Mouse (Mus musculus) midbrain, embryonic 14.5 days (tissue): ENCODE data around the gene Pdzd7. TPM values are rescaled to one million over a fixed set of nuclear protein-coding genes. Genes with fewer than 3 reads are reported as not detected.
"Not testable (repeated sequence)": the region's sequence is repeated elsewhere in the genome, so short reads cannot be mapped to it uniquely, and the experiment has no call there.

ENCODE experiments used
- ATAC-seq: fragments of 200-750 bp; cut with Nextera tagmentation; 2 replicates; pipeline ENCODE4 v1.8.0; 2017; ENCODE audit warnings: moderate number of reproducible peaks, moderate library complexity; ENCODE audit not compliant: low FRiP score, low TSS enrichment
- DNase-seq: peaks from one replicate; pipeline ENCODE4 v3.0.0-alpha.2; 2015
- H3K27ac ChIP-seq: fragments of 300-500 bp; sonication (generic); replicated peaks from 2 replicates; pipeline ENCODE4 v1.5.1; 2014; ENCODE audit warnings: mild to moderate bottlenecking, low read depth, low read length, moderate library complexity
- H3K27me3 ChIP-seq: fragments of 300-500 bp; sonication (generic); 2 replicates; pipeline ENCODE4 v1.6.1; 2014; ENCODE audit warnings: low read length, control low read depth, mixed read lengths; ENCODE audit not compliant: control insufficient read depth, insufficient read depth
- H3K36me3 ChIP-seq: fragments of 300-500 bp; sonication (generic); 2 replicates; pipeline ENCODE4 v1.6.1; 2014; ENCODE audit warnings: low read length, control low read depth; ENCODE audit not compliant: control insufficient read depth, insufficient read depth
- H3K4me1 ChIP-seq: fragments of 300-500 bp; sonication (generic); 2 replicates; pipeline ENCODE4 v1.6.1; 2014; ENCODE audit warnings: mild to moderate bottlenecking, antibody characterized with exemption, low read length, control low read depth; ENCODE audit not compliant: control insufficient read depth, insufficient read depth
- H3K4me2 ChIP-seq: fragments of 300-500 bp; sonication (generic); 2 replicates; pipeline ENCODE4 v1.6.1; 2014; ENCODE audit warnings: mild to moderate bottlenecking, low read length, moderate library complexity
- H3K4me3 ChIP-seq: fragments of 300-500 bp; sonication (generic); replicated peaks from 2 replicates; pipeline ENCODE4 v1.5.1; 2014; ENCODE audit warnings: low read depth, low read length
- H3K9ac ChIP-seq: fragments of 300-500 bp; sonication (generic); replicated peaks from 2 replicates; pipeline ENCODE4 v1.6.1; 2014; ENCODE audit warnings: mild to moderate bottlenecking, low read length, moderate library complexity
- H3K9me3 ChIP-seq: fragments of 300-500 bp; sonication (generic); 2 replicates; pipeline ENCODE4 v1.6.1; 2016; ENCODE audit warnings: low read length, control low read depth, mixed read lengths; ENCODE audit not compliant: control insufficient read depth
- WGBS: fragments of 180-500 bp; shearing (Covaris S2); extraction: QIAGEN DNeasy Blood & Tissue Kit; methylation state at CpG from one replicate; pipeline ENCODE4 v1.1.7; 2014; 5-methylcytosine and 5-hydroxymethylcytosine counted together
- polyA plus RNA-seq: library from polyadenylated mRNA; unstranded; fragments of >200 nt; fragmentation: Nextera tagmentation; extraction: Ambion mirVana; gene quantifications from 2 replicates; pipeline ENCODE4 v1.2.1, GENCODE M21; 2014

Gene Pdzd7
- polyA plus RNA-seq, 1 experiment from 2014 or later, result 2.8 TPM

GRCm38 (mm10) chr19:45040214-45040613 is 5.3 kb downstream of the Pdzd7 start:
- H3K4me1 ChIP-seq, result no peaks in the 10 kb centered on the region
- DNase-seq, result no peak

GRCm38 (mm10) chr19:45038198-45038597 is 7.3 kb downstream of the Pdzd7 start:
- H3K4me3 ChIP-seq, H3K36me3 ChIP-seq, H3K9ac ChIP-seq, H3K27me3 ChIP-seq, H3K4me2 ChIP-seq, H3K4me1 ChIP-seq, DNase-seq, ATAC-seq, H3K27ac ChIP-seq, H3K9me3 ChIP-seq: not testable (repeated sequence)
- WGBS, result 92% methylated on average over 7 of the region's 7 CpGs

More at GRCm38 (mm10) chr19:45040214-45040613, 5.3 kb downstream of the Pdzd7 start:
- Histone ChIP-seq H3K27ac (no peak overlapping the region), H3K4me3 (no peak overlapping the region), H3K9me3 (no peaks in the 10 kb centered on the region), H3K9ac (no peak overlapping the region), H3K4me2 (no peak overlapping the region), H3K36me3 (no peaks in the 10 kb centered on the region), H3K27me3 (peaks cover under 1% of the 10 kb centered on the region; the same call in 1 of the 2 replicates)
- 57% methylated on average over 13 of the region's 13 CpGs for WGBS
- ATAC-seq, result no peak

DNA sequence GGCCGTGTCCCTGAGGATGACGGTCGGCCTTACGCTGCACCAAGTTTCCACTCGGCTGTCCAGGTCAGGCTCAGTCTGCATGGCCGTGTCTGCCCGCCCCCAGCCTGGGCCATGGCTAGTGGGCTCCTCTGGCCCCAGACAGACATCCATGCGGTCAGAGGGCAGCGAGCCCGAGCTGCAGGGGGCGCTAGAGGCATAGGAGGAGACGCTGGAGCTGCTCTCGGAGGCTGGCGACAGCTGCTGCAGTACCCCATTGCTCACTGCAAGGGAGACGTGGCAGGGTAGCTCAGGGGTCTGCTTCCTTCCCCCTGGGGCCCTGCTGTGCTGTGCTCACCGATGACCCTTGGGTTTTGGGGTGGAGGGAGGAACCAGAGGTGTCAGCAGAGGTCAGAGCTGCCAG is 8.7 kb downstream of the Pdzd7 start:
- Histone ChIP-seq H3K4me2 (no peak overlapping the region), H3K9me3 (no peaks in the 10 kb centered on the region), H3K9ac (no peak overlapping the region), H3K27ac (no peak overlapping the region), H3K27me3 (no peaks in the 10 kb centered on the region), H3K4me1 (no peaks in the 10 kb centered on the region), H3K36me3 (no peaks in the 10 kb centered on the region), H3K4me3 (no peak overlapping the region)
- DNase-seq, result no peak
- WGBS, result 23% methylated on average over 16 of the region's 16 CpGs
- ATAC-seq, result no peak

- Histone ChIP-seq H3K27me3 (no peaks in the 10 kb centered on the region), H3K9me3 (no peaks in the 10 kb centered on the region), H3K9ac (0 out of 2 replicates have a peak overlapping the region, but pooled peaks have one; percentile 6), H3K4me1 (0 out of 2 replicates have a peak, but pooled peaks cover 3% of the 10 kb centered on the region), H3K4me3 (no peak overlapping the region), H3K4me2 (no peak overlapping the region), H3K36me3 (peaks cover 5% of the 10 kb centered on the region), H3K27ac (no peak overlapping the region)
- ATAC-seq, result no peak
- DNase-seq, result peak; percentile 56
- WGBS, result 55% methylated on average over 17 of the region's 17 CpGs
These were observed 12.8 kb downstream of the Pdzd7 start for GRCm38 (mm10) chr19:45032570-45033332.

DNA sequence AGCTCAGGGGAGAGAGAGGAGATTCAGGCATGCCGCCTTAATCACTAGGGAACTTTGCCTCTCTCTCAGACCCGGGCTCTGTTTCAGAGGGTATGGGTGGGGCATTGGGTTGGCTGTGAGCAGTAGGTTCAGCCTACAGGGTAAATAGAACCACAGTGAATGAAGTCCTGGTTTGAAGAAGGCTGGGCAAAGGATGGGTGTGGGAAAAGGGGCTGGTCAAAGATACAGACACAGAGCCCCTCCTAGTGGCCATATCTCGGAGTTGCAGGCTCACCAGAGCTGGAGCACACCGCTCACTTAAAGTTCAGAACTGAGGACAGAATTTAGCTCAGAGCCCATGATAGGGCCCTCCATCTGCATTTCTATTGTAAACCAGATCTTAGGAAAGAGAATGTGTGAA is 13.7 kb downstream of the Pdzd7 start:
- Histone ChIP-seq H3K36me3 (peaks cover 14% of the 10 kb centered on the region), H3K9me3 (no peaks in the 10 kb centered on the region), H3K4me3 (no peak overlapping the region), H3K9ac (no peak overlapping the region), H3K4me2 (no peak overlapping the region), H3K4me1 (0 out of 2 replicates have a peak, but pooled peaks cover 3% of the 10 kb centered on the region), H3K27me3 (no peaks in the 10 kb centered on the region), H3K27ac (no peak overlapping the region)
- DNase-seq (peak; percentile 87), ATAC-seq (no peak)
- WGBS, result 18% methylated on average over 4 of the region's 4 CpGs

- peak; percentile 29; the same call in 1 of the 2 replicates for ATAC-seq
- Histone ChIP-seq H3K9me3 (no peaks in the 10 kb centered on the region), H3K27ac (no peak overlapping the region), H3K4me3 (no peak overlapping the region), H3K4me1 (0 out of 2 replicates have a peak, but pooled peaks cover 3% of the 10 kb centered on the region), H3K36me3 (peaks cover 22% of the 10 kb centered on the region), H3K9ac (no peak overlapping the region), H3K4me2 (peak overlapping the region; percentile 29; the same call in 1 of the 2 replicates), H3K27me3 (no peaks in the 10 kb centered on the region)
- 41% methylated on average over 20 of the region's 20 CpGs for WGBS
- peak; percentile 94 for DNase-seq
These were observed 14.5 kb downstream of the Pdzd7 start for GRCm38 (mm10) chr19:45030746-45031693.

DNA sequence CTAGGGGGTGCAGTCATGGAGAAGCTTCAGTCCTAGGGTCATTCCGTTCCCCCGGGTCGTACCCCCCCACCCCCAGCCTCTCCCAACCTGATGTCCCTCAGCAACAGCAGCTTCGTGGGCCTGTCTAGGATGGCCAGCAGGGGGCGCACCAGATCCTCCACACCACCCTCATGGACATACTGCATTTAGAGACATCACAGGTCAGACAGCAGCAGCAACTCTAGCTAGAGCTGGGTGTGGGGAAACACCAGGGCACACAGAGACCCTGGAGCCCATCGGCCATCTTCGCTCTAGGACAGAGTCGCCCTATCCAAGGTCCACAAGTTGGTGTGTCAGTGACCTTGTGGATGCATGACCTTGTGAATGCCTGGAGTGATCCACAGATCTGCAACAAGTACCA is 15.4 kb downstream of the Pdzd7 start:
- peak; percentile 6; the same call in 1 of the 2 replicates for ATAC-seq
- 42% methylated on average over 8 of the region's 8 CpGs for WGBS
- peak; percentile 59 for DNase-seq

GRCm38 (mm10) chr19:45029571-45029970 is 15.9 kb downstream of the Pdzd7 start:
- H3K9ac ChIP-seq, result no peak overlapping the region
- DNase-seq, result no peak
- ATAC-seq, result peak; percentile 7; the same call in 1 of the 2 replicates

More for the DNA sequence above, 15.4 kb downstream of the Pdzd7 start:
- no peak overlapping the region for H3K4me2 ChIP-seq
- H3K27ac ChIP-seq, result no peak overlapping the region
- no peaks in the 10 kb centered on the region for H3K27me3 ChIP-seq
- no peak overlapping the region for H3K9ac ChIP-seq
- 0 out of 2 replicates have a peak, but pooled peaks cover 3% of the 10 kb centered on the region for H3K4me1 ChIP-seq
- no peaks in the 10 kb centered on the region for H3K9me3 ChIP-seq
- no peak overlapping the region for H3K4me3 ChIP-seq
- peaks cover 30% of the 10 kb centered on the region for H3K36me3 ChIP-seq

More at GRCm38 (mm10) chr19:45029571-45029970, 15.9 kb downstream of the Pdzd7 start:
- H3K4me2 ChIP-seq, result no peak overlapping the region
- H3K27me3 ChIP-seq, result no peaks in the 10 kb centered on the region
- 45% methylated on average over 9 of the region's 9 CpGs for WGBS
- H3K36me3 ChIP-seq, result peaks cover 35% of the 10 kb centered on the region
- H3K4me1 ChIP-seq, result 0 out of 2 replicates have a peak, but pooled peaks cover 3% of the 10 kb centered on the region
- no peak overlapping the region for H3K4me3 ChIP-seq
- H3K27ac ChIP-seq, result no peak overlapping the region
- no peaks in the 10 kb centered on the region for H3K9me3 ChIP-seq
